In the genomic region with DNA sequence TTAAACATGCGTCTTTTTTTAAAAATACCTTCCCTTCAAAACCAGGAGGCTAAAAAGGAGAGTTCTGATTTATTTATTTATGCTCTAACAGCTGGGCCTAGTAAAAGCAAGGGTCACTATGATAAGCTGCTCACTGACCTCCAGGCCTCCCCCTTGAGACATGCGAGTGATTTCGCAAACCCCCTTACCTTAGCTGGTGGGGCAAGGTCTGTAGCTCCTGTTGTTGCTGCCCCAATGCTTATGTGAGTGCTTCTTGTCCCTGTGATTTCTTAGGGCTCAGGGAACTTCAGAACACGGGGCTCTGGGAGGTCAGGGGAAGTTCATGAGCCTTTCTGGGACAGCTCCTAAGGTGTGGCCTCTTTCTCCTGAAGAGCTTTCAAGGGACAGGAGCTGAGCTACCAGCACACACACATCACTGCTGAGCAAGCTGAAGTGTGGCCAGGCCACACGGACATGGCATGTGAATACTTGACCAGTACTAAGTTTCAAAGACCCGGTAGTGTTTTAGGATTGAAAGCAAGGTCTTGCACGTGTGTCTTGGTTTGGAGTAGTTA, we compare ENCODE assay signal across 22 mouse cellular contexts.
A peak's percentile ranks its signal among the peaks of the same experiment; 100 is the strongest.
DNase-seq lines count a peak whose midpoint lies in the region; ATAC-seq and TF ChIP-seq lines count a peak whose summit lies in the region.
"Had no signal": no experiment of that assay in that cellular context is flagged by ENCODE, and none has a peak within 500 bp of the region (broad histone marks: within the 10 kb centered on the region; RNA-seq: fewer than 3 reads in every experiment).

No protein-coding gene starts in this region.

- no peak for TF ChIP-seq CTCF in lung, postnatal 0 days (IDR thresholded peaks at IDR 0.05)
- no peak for TF ChIP-seq CTCF in intestine, postnatal 0 days (IDR thresholded peaks at IDR 0.05; ENCODE audit: low read depth)

- no peak overlapping the region for H3K4me2 ChIP-seq in heart, embryonic 12.5 days
- no peak overlapping the region for H3K4me2 ChIP-seq in lung, postnatal 0 days (replicated peaks; ENCODE audit: low read depth, low read length)
- H3K4me2 ChIP-seq in intestine, postnatal 0 days (replicated peaks; ENCODE audit: low read depth), result no peak overlapping the region
- H3K4me2 ChIP-seq: forebrain, embryonic 12.5 days; heart, embryonic 11.5 days; limb, embryonic 13.5 days; lung, embryonic 15.5 days; midbrain, embryonic 15.5 days; neural tube, embryonic 12.5 days had no signal

- DNase-seq in heart, adult 11 months, result peak; percentile 79
- DNase-seq in lung, postnatal 0 days (ENCODE audit: low spot score), result peak; percentile 58
- no peak for DNase-seq in lung, postnatal 25 days (ENCODE audit: low spot score)
- no peak for DNase-seq in embryo, embryonic 10.5 days (ENCODE audit: low spot score)
- DNase-seq in right cerebral cortex, postnatal 10 days (ENCODE audit: low spot score in 2 of 2), result no peak
- DNase-seq: cerebellum, adult 11 months; cerebellum, adult 9-11 months; gastrocnemius, postnatal 10 days; heart, postnatal 10 days; right cerebral cortex, postnatal 25 days; thymus, adult 2 months; thymus, postnatal 4 days had no signal

- H3K9ac ChIP-seq in heart, embryonic 12.5 days, result no peak overlapping the region
- no peak overlapping the region for H3K9ac ChIP-seq in lung, postnatal 0 days (replicated peaks; ENCODE audit: low read depth)
- no peak overlapping the region for H3K9ac ChIP-seq in intestine, postnatal 0 days (ENCODE audit: low read depth, low read length)
- H3K9ac ChIP-seq: forebrain, embryonic 12.5 days; limb, embryonic 13.5 days; liver, embryonic 14.5 days; lung, embryonic 15.5 days; midbrain, embryonic 15.5 days; neural tube, embryonic 12.5 days had no signal

- no peaks in the 10 kb centered on the region for H3K36me3 ChIP-seq in heart, embryonic 12.5 days
- no peaks in the 10 kb centered on the region for H3K36me3 ChIP-seq in lung, postnatal 0 days (ENCODE audit: insufficient read depth, low read length)
- no peaks in the 10 kb centered on the region for H3K36me3 ChIP-seq in intestine, postnatal 0 days (ENCODE audit: control insufficient read depth, insufficient read depth)
- H3K36me3 ChIP-seq: forebrain, embryonic 12.5 days; limb, embryonic 13.5 days; lung, embryonic 15.5 days; midbrain, embryonic 15.5 days; neural tube, embryonic 12.5 days had no signal

- H3K4me3 ChIP-seq in heart, embryonic 12.5 days, result no peak overlapping the region
- H3K4me3 ChIP-seq in lung, postnatal 0 days (ENCODE audit: low read depth, low read length), result no peak overlapping the region
- no peak overlapping the region for H3K4me3 ChIP-seq in intestine, postnatal 0 days (ENCODE audit: low read depth, low read length)
- H3K4me3 ChIP-seq: forebrain, embryonic 12.5 days; limb, embryonic 13.5 days; lung, embryonic 15.5 days; midbrain, embryonic 15.5 days; neural tube, embryonic 12.5 days had no signal

- H3K27ac ChIP-seq in heart, embryonic 12.5 days (ENCODE audit: poor library complexity, severe bottlenecking), result no peak overlapping the region
- H3K27ac ChIP-seq in lung, postnatal 0 days (ENCODE audit: low read length), result no peak overlapping the region
- H3K27ac ChIP-seq in intestine, postnatal 0 days (ENCODE audit: low read depth, low read length), result no peak overlapping the region; the same call in 1 of the 2 replicates
- H3K27ac ChIP-seq: forebrain, embryonic 12.5 days; limb, embryonic 13.5 days; liver, embryonic 14.5 days; lung, embryonic 15.5 days; midbrain, embryonic 15.5 days; neural tube, embryonic 12.5 days had no signal

- H3K9me3 ChIP-seq in heart, embryonic 12.5 days (replicated peaks), result 0 out of 2 replicates have a peak, but pooled peaks cover 3% of the 10 kb centered on the region
- no peaks in the 10 kb centered on the region for H3K9me3 ChIP-seq in lung, postnatal 0 days (ENCODE audit: low read length)
- no peaks in the 10 kb centered on the region for H3K9me3 ChIP-seq in intestine, postnatal 0 days (ENCODE audit: control insufficient read depth)
- H3K9me3 ChIP-seq: forebrain, embryonic 12.5 days; limb, embryonic 13.5 days; lung, embryonic 15.5 days; midbrain, embryonic 15.5 days; neural tube, embryonic 12.5 days had no signal

- 57% methylated on average over 7 of the region's 7 CpGs for WGBS in heart, embryonic 12.5 days
- WGBS in lung, postnatal 0 days, result 49% methylated on average over 7 of the region's 7 CpGs
- 55% methylated on average over 7 of the region's 7 CpGs for WGBS in intestine, postnatal 0 days

- no peak for ATAC-seq in heart, embryonic 12.5 days (ENCODE audit: insufficient number of reproducible peaks, low FRiP score)
- peak; percentile 80 for ATAC-seq in lung, postnatal 0 days
- 0 out of 2 replicates have a peak, but pooled peaks have one; percentile 33 for ATAC-seq in intestine, postnatal 0 days
- ATAC-seq: CD4-positive, CD25-positive, alpha-beta regulatory T cell, adult 4 months had no signal

- H3K27me3 ChIP-seq in heart, embryonic 12.5 days (replicated peaks), result no peaks in the 10 kb centered on the region
- no peaks in the 10 kb centered on the region for H3K27me3 ChIP-seq in lung, postnatal 0 days (replicated peaks; ENCODE audit: insufficient read depth, low read length)
- H3K27me3 ChIP-seq in intestine, postnatal 0 days (replicated peaks; ENCODE audit: control insufficient read depth, insufficient read depth, low read length), result no peaks in the 10 kb centered on the region
- H3K27me3 ChIP-seq: forebrain, embryonic 12.5 days; limb, embryonic 13.5 days; lung, embryonic 15.5 days; midbrain, embryonic 15.5 days; neural tube, embryonic 12.5 days had no signal

- H3K4me1 ChIP-seq in heart, embryonic 12.5 days (replicated peaks), result peaks cover 15% of the 10 kb centered on the region
- H3K4me1 ChIP-seq in lung, postnatal 0 days (ENCODE audit: insufficient read depth, low read depth, low read length), result peaks cover 3% of the 10 kb centered on the region; the same call in 1 of the 2 replicates
- peaks cover 9% of the 10 kb centered on the region for H3K4me1 ChIP-seq in intestine, postnatal 0 days (replicated peaks; ENCODE audit: control insufficient read depth, insufficient read depth, low read length)

- no peak for TF ChIP-seq EP300 in lung, postnatal 0 days (IDR thresholded peaks at IDR 0.05)

Comparison
In these comparisons a context has a peak if more than half of its experiments do, and no peak if none do; other contexts are left out.
1. DNase-seq: peak in heart, adult 11 months (single experiment) and lung, postnatal 0 days (single experiment); none in lung, postnatal 25 days (single experiment), embryo, embryonic 10.5 days (single experiment) and right cerebral cortex, postnatal 10 days (0 of 2).